Mouse (Mus musculus): ENCODE results near the gene Itpkb.
A peak's percentile ranks its signal among the peaks of the same experiment; 100 is the strongest.

Gene Itpkb

GRCm38 (mm10) chr1:180370858-180371652 lies 40.8 kb downstream of the Itpkb start:
- no peak for DNase-seq

GRCm38 (mm10) chr1:180372258-180372657 lies 42.0 kb downstream of the Itpkb start:
- peak in 1 of 2 experiments; percentile 51 for DNase-seq

- DNase-seq: no peak
Measured at GRCm38 (mm10) chr1:180376598-180376997, 46.3 kb downstream of the Itpkb start.

- DNase-seq: no peak
Measured at GRCm38 (mm10) chr1:180379559-180379958, 49.3 kb downstream of the Itpkb start.

- no peak for DNase-seq
Measured at GRCm38 (mm10) chr1:180382358-180382757, 52.1 kb downstream of the Itpkb start.

GRCm38 (mm10) chr1:180383884-180384283 lies 53.6 kb downstream of the Itpkb start:
- DNase-seq: no peak

GRCm38 (mm10) chr1:180384486-180384885 lies 54.2 kb downstream of the Itpkb start:
- peak; percentile 79 to 86 for DNase-seq

- no peak for DNase-seq
Measured at GRCm38 (mm10) chr1:180385308-180385707, 55.0 kb downstream of the Itpkb start.

- DNase-seq: peak; percentile 99
Measured at GRCm38 (mm10) chr1:180386951-180387749, 56.9 kb downstream of the Itpkb start.

- DNase-seq: no peak
Measured at GRCm38 (mm10) chr1:180387750-180388480, 57.6 kb downstream of the Itpkb start.

- DNase-seq: peak in 1 of 2 experiments; percentile 63
Measured at GRCm38 (mm10) chr1:180388481-180388880, 58.2 kb downstream of the Itpkb start.

GRCm38 (mm10) chr1:180389213-180389760 lies 59.0 kb downstream of the Itpkb start:
- DNase-seq: peak; percentile 82 to 84

GRCm38 (mm10) chr1:180390321-180390731 lies 60.0 kb downstream of the Itpkb start:
- peak; percentile 67 to 70 for DNase-seq

GRCm38 (mm10) chr1:180390746-180391574 lies 60.7 kb downstream of the Itpkb start:
- no peak for DNase-seq

- DNase-seq: no peak
Measured at GRCm38 (mm10) chr1:180391575-180391945, 61.3 kb downstream of the Itpkb start.

GRCm38 (mm10) chr1:180392137-180392798 lies 62.0 kb downstream of the Itpkb start:
- DNase-seq: no peak

- no peak for DNase-seq
Measured at GRCm38 (mm10) chr1:180393017-180393797, 62.9 kb downstream of the Itpkb start.

- no peak for DNase-seq
Measured at GRCm38 (mm10) chr1:180393873-180394272, 63.6 kb downstream of the Itpkb start.

- no peak for DNase-seq
Measured at GRCm38 (mm10) chr1:180397734-180398133, 67.4 kb downstream of the Itpkb start.

GRCm38 (mm10) chr1:180398446-180398845 lies 68.2 kb downstream of the Itpkb start:
- no peak for DNase-seq

All from lung, adult 18-20 months (tissue).